Mouse (Mus musculus): ENCODE measurements around the gene Smarcc1. TPM values are rescaled to one million over a fixed set of nuclear protein-coding genes. Genes with fewer than 3 reads are reported as not detected.

The Smarcc1 gene
- polyA plus RNA-seq, 1 experiment from 2014 or later, result 112 TPM

DNA sequence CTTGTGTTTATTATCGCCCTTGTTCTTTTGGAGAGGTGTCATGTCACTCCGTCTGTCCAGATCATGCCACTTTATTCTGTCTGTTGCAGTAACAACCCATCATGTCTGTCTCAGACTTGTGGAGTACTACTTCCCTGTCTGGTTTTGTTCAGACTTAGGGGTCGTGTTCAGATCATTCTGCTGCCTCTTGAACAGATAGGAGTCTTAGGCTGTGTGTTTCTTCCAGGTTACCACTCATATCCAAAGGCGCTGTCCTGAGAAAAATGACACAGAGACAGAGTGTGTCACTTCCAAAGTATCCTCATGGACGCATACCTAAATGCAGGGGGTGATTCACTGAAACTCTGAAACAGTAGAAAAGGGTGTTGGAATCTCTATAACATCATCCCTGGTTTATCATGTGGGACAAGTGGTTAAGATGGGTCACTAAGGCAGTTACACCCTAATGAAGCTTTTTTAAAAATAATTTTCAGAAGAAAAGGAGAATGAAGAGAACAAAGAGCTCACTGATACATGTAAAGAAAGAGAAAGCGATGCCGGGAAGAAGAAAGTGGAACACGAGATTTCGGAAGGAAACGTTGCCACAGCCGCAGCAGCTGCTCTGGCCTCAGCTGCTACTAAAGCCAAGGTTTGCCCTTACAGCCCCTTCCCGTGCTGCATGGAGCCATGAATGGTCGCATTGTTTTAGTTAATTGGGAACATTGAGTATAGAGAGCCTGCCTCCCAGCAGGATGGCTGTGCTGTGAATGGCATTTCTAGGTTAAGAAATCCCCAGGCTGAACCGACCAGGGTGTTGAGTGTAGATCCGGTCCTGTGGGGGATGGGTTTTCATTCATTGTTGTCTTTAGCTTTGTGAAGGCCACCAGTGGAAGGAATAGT lies 88.3 kb downstream of the Smarcc1 start:
- Histone ChIP-seq H3K9me3 (replicated peaks; ENCODE audit: control insufficient read depth, low read length) (no peaks in the 10 kb centered on the region), H3K9ac (ENCODE audit: low read depth, low read length) (no peak overlapping the region), H3K4me1 (ENCODE audit: control insufficient read depth, insufficient read depth, low read length) (peaks cover 7% of the 10 kb centered on the region; the same call in 1 of the 2 replicates), H3K4me2 (no peak overlapping the region; the same call in 1 of the 2 replicates), H3K27ac (ENCODE audit: low read depth, low read length) (peak overlapping the region; percentile 36; the same call in 1 of the 2 replicates), H3K36me3 (ENCODE audit: control insufficient read depth, insufficient read depth, low read length) (peaks cover 27% of the 10 kb centered on the region), H3K4me3 (ENCODE audit: low read depth, low read length) (no peak overlapping the region), H3K27me3 (ENCODE audit: control insufficient read depth, insufficient read depth, low read length) (no peaks in the 10 kb centered on the region)
- 61% methylated on average over 15 of the region's 15 CpGs for WGBS (ENCODE audit: insufficient replicate concordance)
- ATAC-seq (replicated peaks; ENCODE audit: insufficient number of reproducible peaks, low FRiP score, low TSS enrichment), result 0 out of 2 replicates have a peak, but pooled peaks have one; percentile 49

- H3K27me3 ChIP-seq (ENCODE audit: control insufficient read depth, insufficient read depth, low read length), result no peaks in the 10 kb centered on the region
- WGBS (ENCODE audit: insufficient replicate concordance), result 89% methylated on average over 2 of the region's 2 CpGs
- H3K9ac ChIP-seq (ENCODE audit: low read depth, low read length), result no peak overlapping the region
- H3K27ac ChIP-seq (ENCODE audit: low read depth, low read length), result no peak overlapping the region
- peaks cover 27% of the 10 kb centered on the region for H3K36me3 ChIP-seq (ENCODE audit: control insufficient read depth, insufficient read depth, low read length)
- H3K4me3 ChIP-seq (ENCODE audit: low read depth, low read length), result no peak overlapping the region
- no peak overlapping the region for H3K4me2 ChIP-seq
- no peaks in the 10 kb centered on the region for H3K9me3 ChIP-seq (replicated peaks; ENCODE audit: control insufficient read depth, low read length)
- peaks cover 7% of the 10 kb centered on the region; the same call in 1 of the 2 replicates for H3K4me1 ChIP-seq (ENCODE audit: control insufficient read depth, insufficient read depth, low read length)
- ATAC-seq (replicated peaks; ENCODE audit: insufficient number of reproducible peaks, low FRiP score, low TSS enrichment), result no peak
Measured at GRCm38 (mm10) chr9:110206437-110206836, 88.9 kb downstream of the Smarcc1 start.

DNA sequence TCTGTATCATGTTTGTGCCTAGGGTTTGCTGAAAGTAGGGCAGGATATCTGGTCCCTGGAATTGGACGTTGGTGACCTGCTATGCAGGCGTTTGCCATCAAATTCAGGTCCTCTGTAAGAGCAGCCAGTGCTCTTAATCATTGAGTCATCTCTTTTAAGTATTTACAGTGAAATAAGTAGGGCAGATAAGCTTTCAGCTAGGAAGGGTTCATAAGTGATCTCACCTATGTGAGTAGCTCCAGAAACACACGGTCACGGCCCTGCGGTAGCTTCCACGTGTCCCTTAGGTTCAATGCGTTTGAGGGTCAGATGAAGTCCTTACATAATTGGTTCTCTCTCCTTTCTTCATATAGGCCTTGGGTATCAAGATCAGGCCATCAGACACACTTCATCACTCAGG lies 90.8 kb downstream of the Smarcc1 start:
- Histone ChIP-seq H3K4me3 (ENCODE audit: low read depth, low read length) (no peak overlapping the region), H3K36me3 (ENCODE audit: control insufficient read depth, insufficient read depth, low read length) (peaks cover 19% of the 10 kb centered on the region), H3K4me2 (no peak overlapping the region), H3K27ac (ENCODE audit: low read depth, low read length) (no peak overlapping the region), H3K9ac (ENCODE audit: low read depth, low read length) (no peak overlapping the region), H3K4me1 (ENCODE audit: control insufficient read depth, insufficient read depth, low read length) (peaks cover 7% of the 10 kb centered on the region; the same call in 1 of the 2 replicates), H3K27me3 (ENCODE audit: control insufficient read depth, insufficient read depth, low read length) (no peaks in the 10 kb centered on the region), H3K9me3 (replicated peaks; ENCODE audit: control insufficient read depth, low read length) (no peaks in the 10 kb centered on the region)
- no peak for ATAC-seq (replicated peaks; ENCODE audit: insufficient number of reproducible peaks, low FRiP score, low TSS enrichment)
- WGBS (ENCODE audit: insufficient replicate concordance), result 70% methylated on average over 7 of the region's 7 CpGs

- peaks cover 16% of the 10 kb centered on the region for H3K36me3 ChIP-seq (ENCODE audit: control insufficient read depth, insufficient read depth, low read length)
- WGBS (ENCODE audit: insufficient replicate concordance), result 83% methylated on average over 3 of the region's 3 CpGs
- H3K9me3 ChIP-seq (replicated peaks; ENCODE audit: control insufficient read depth, low read length), result no peaks in the 10 kb centered on the region
- no peak overlapping the region for H3K4me2 ChIP-seq
- ATAC-seq (replicated peaks; ENCODE audit: insufficient number of reproducible peaks, low FRiP score, low TSS enrichment), result no peak
- no peak overlapping the region for H3K27ac ChIP-seq (ENCODE audit: low read depth, low read length)
- peaks cover 7% of the 10 kb centered on the region; the same call in 1 of the 2 replicates for H3K4me1 ChIP-seq (ENCODE audit: control insufficient read depth, insufficient read depth, low read length)
- H3K4me3 ChIP-seq (ENCODE audit: low read depth, low read length), result no peak overlapping the region
- H3K27me3 ChIP-seq (ENCODE audit: control insufficient read depth, insufficient read depth, low read length), result no peaks in the 10 kb centered on the region
- H3K9ac ChIP-seq (ENCODE audit: low read depth, low read length), result no peak overlapping the region
Measured at GRCm38 (mm10) chr9:110208967-110209366, 91.5 kb downstream of the Smarcc1 start.

GRCm38 (mm10) chr9:110224273-110224672 lies 106.8 kb downstream of the Smarcc1 start:
- Histone ChIP-seq H3K36me3 (ENCODE audit: control insufficient read depth, insufficient read depth, low read length) (peaks cover 33% of the 10 kb centered on the region), H3K9ac (ENCODE audit: low read depth, low read length) (no peak overlapping the region), H3K4me1 (ENCODE audit: control insufficient read depth, insufficient read depth, low read length) (peaks cover 2% of the 10 kb centered on the region; the same call in 1 of the 2 replicates), H3K27ac (ENCODE audit: low read depth, low read length) (no peak overlapping the region), H3K27me3 (ENCODE audit: control insufficient read depth, insufficient read depth, low read length) (no peaks in the 10 kb centered on the region), H3K4me2 (no peak overlapping the region), H3K4me3 (ENCODE audit: low read depth, low read length) (no peak overlapping the region), H3K9me3 (replicated peaks; ENCODE audit: control insufficient read depth, low read length) (no peaks in the 10 kb centered on the region)
- no peak for ATAC-seq (replicated peaks; ENCODE audit: insufficient number of reproducible peaks, low FRiP score, low TSS enrichment)
- WGBS (ENCODE audit: insufficient replicate concordance), result 92% methylated on average over 4 of the region's 4 CpGs

DNA sequence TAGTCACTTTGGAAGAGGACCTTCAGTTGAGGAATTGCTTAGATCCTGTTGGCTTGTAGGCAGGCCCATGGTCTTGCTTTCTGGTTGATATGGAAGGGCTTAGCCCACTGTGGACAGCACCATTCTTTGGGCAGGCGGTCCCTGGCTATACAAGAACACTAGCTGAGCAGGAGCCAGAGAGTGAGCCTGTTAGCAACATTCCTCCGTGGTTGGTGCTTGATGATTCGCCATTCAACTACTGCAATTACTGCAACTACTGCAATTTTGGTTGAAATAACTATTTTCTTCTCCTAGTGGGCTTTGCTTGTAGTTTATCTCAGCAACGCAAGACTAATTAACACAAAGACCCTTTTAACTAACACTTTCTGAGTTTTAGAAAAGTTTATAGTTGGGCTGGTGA lies 108.7 kb downstream of the Smarcc1 start:
- H3K4me1 ChIP-seq (ENCODE audit: control insufficient read depth, insufficient read depth, low read length), result peaks cover 2% of the 10 kb centered on the region; the same call in 1 of the 2 replicates
- H3K36me3 ChIP-seq (ENCODE audit: control insufficient read depth, insufficient read depth, low read length), result peaks cover 36% of the 10 kb centered on the region
- WGBS (ENCODE audit: insufficient replicate concordance), result 88% methylated on average over 4 of the region's 4 CpGs
- H3K27ac ChIP-seq (ENCODE audit: low read depth, low read length), result no peak overlapping the region
- no peak for ATAC-seq (replicated peaks; ENCODE audit: insufficient number of reproducible peaks, low FRiP score, low TSS enrichment)
- H3K9ac ChIP-seq (ENCODE audit: low read depth, low read length), result no peak overlapping the region
- no peak overlapping the region for H3K4me3 ChIP-seq (ENCODE audit: low read depth, low read length)
- no peaks in the 10 kb centered on the region for H3K9me3 ChIP-seq (replicated peaks; ENCODE audit: control insufficient read depth, low read length)
- H3K27me3 ChIP-seq (ENCODE audit: control insufficient read depth, insufficient read depth, low read length), result no peaks in the 10 kb centered on the region
- no peak overlapping the region for H3K4me2 ChIP-seq

DNA sequence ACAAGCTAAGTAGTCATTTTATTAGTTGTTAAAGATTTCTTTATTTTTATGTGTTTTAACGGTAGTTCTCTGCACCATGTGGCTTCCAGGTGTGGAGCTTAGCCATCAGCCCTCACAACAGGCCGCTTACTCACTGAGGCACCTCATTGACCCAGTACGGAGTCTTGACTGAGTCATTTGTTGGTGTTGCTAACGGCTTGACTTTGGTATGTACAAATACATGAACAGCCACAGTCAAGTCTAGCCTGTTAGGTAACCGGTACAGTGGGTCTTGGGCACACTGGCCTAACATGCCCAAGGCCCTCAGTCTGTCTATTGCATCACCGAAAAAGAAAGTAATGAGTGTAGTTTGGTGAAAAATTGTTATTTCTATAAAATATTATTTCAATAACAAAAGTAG lies 111.2 kb downstream of the Smarcc1 start:
- Histone ChIP-seq H3K4me3 (ENCODE audit: low read depth, low read length) (no peak overlapping the region), H3K36me3 (ENCODE audit: control insufficient read depth, insufficient read depth, low read length) (peaks cover 27% of the 10 kb centered on the region), H3K4me2 (no peak overlapping the region), H3K9me3 (replicated peaks; ENCODE audit: control insufficient read depth, low read length) (no peaks in the 10 kb centered on the region), H3K4me1 (ENCODE audit: control insufficient read depth, insufficient read depth, low read length) (peaks cover 2% of the 10 kb centered on the region; the same call in 1 of the 2 replicates), H3K27ac (ENCODE audit: low read depth, low read length) (no peak overlapping the region), H3K27me3 (ENCODE audit: control insufficient read depth, insufficient read depth, low read length) (no peaks in the 10 kb centered on the region), H3K9ac (ENCODE audit: low read depth, low read length) (no peak overlapping the region)
- ATAC-seq (replicated peaks; ENCODE audit: insufficient number of reproducible peaks, low FRiP score, low TSS enrichment), result no peak
- 92% methylated on average over 6 of the region's 6 CpGs for WGBS (ENCODE audit: insufficient replicate concordance)

DNA sequence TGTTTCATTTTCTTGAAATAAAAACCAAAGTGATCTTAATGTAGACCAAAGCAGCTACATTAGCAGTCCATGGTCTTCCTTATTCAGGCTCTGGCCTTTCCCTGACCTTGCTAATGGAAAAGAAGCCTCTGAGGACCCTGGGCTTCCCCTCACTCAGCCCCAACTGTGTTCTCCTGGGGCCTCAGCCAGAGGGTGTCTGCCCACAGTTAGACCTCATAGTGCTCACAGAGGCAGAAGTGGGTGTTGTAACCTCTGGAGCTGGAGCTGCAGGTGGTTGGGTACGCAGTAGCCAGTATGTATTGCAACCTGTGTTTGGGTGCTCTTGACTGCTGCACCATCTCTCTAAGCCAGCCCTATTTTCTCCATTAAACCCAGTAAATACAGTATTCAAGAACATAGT lies 111.6 kb downstream of the Smarcc1 start:
- Histone ChIP-seq H3K4me3 (ENCODE audit: low read depth, low read length) (no peak overlapping the region), H3K4me1 (ENCODE audit: control insufficient read depth, insufficient read depth, low read length) (peaks cover 2% of the 10 kb centered on the region; the same call in 1 of the 2 replicates), H3K9me3 (replicated peaks; ENCODE audit: control insufficient read depth, low read length) (no peaks in the 10 kb centered on the region), H3K27me3 (ENCODE audit: control insufficient read depth, insufficient read depth, low read length) (no peaks in the 10 kb centered on the region), H3K4me2 (no peak overlapping the region), H3K9ac (ENCODE audit: low read depth, low read length) (no peak overlapping the region), H3K27ac (ENCODE audit: low read depth, low read length) (no peak overlapping the region), H3K36me3 (ENCODE audit: control insufficient read depth, insufficient read depth, low read length) (peaks cover 25% of the 10 kb centered on the region)
- WGBS (ENCODE audit: insufficient replicate concordance), result 94% methylated on average over 1 of the region's 1 CpGs
- no peak for ATAC-seq (replicated peaks; ENCODE audit: insufficient number of reproducible peaks, low FRiP score, low TSS enrichment)
